Mouse (Mus musculus): ENCODE measurements at regions not wholly inside any gene's neighbourhood (a gene's known extent, or its start where the extent isn't known, plus 50 kb on each side); places are given as distances from the start of the nearest gene placed in this dataset.

DNA sequence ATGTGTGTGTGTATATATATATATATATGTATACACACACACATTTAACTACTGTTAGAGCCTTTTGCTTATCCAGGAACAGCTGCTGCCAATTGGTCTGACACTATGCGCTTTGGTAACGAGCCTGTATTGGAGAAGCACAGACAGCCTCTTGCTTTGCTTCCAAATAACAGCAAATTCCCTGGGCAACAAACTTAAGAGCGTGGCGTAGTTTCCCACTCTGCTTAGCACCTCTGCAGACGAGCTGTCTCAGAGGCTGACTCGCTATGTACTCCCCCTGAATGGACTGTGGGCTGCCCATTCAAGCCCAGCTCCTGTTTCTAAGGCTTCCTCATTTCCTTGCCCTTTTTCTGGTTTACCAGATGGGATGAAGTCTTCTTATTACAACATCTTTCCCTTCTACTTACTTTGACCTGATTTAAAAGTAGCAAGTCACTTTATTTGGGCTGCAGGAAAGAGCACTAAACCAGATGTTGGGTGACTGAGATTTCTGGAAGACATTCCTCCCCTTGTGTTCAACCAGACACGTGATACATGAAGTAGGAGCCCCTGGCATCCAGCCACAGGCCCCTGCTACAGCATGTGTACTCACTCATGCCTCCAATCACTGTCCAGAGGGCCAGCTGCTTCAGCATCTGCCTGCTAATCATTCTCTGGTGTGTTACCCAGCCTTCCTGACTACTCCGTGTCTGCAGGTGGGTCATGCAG, 111.3 kb upstream of the Gmds start:
- WGBS: 62% methylated on average over 8 of the region's 8 CpGs
- H3K4me2 ChIP-seq (replicated peaks; ENCODE audit: low read depth): no peak overlapping the region; the same call in 1 of the 2 replicates
- H3K36me3 ChIP-seq (ENCODE audit: control insufficient read depth, insufficient read depth): no peaks in the 10 kb centered on the region
- TF ChIP-seq CTCF (IDR thresholded peaks at IDR 0.05; ENCODE audit: low read depth): no peak
- H3K27me3 ChIP-seq (replicated peaks; ENCODE audit: control insufficient read depth, insufficient read depth, low read length): 0 out of 2 replicates have a peak, but pooled peaks cover 3% of the 10 kb centered on the region
- H3K4me1 ChIP-seq (replicated peaks; ENCODE audit: control insufficient read depth, insufficient read depth, low read length): no peaks in the 10 kb centered on the region
- no peak for ATAC-seq
- H3K9me3 ChIP-seq (ENCODE audit: control insufficient read depth): no peaks in the 10 kb centered on the region
- H3K27ac ChIP-seq (ENCODE audit: low read depth, low read length): no peak overlapping the region
- H3K4me3 ChIP-seq (ENCODE audit: low read depth, low read length): no peak overlapping the region
- H3K9ac ChIP-seq (ENCODE audit: low read depth, low read length): no peak overlapping the region

DNA sequence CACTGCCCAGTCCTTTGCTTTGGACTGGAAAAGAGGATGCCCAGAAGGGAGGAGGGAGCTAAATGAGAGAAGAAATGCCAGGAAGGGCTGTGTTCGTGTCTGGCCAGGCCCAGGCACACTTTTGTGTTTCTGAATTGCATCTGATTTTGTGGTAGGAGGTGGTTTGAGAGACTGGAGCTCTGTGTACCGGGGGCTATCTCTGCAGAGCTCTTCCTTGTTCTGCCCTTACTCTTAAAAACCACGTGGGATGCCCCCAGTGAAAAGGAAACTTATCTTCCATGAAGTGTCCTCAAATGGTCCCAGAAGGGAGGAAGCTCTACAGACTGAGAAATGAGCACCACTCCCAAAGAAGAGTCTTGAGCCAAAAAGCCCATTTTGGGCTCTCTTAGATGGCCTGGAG, 106.0 kb upstream of the Gmds start:
- no peak overlapping the region for H3K4me3 ChIP-seq (ENCODE audit: low read depth, low read length)
- WGBS: 57% methylated on average over 3 of the region's 3 CpGs

DNA sequence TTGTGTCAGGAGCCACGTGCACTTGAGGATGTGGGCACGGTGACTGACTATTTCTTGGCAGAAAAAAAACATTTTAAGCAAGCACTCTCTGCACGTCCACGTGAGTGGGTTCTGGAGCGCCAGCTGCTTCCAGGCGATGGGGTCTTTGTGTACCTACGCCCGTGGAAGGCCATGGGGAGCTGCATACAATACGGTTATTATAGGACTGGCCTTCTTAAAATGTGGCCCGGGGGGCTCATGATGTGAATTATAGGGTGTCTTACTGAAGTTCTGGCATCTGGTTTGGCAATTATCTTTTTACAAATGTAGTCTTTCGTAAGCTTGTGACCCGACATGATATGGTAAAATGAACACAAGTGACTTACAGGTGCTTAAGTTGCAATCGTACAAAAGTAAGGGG, 103.5 kb upstream of the Gmds start:
- WGBS: 92% methylated on average over 13 of the region's 13 CpGs

More for the DNA sequence above, 106.0 kb upstream of the Gmds start:
- no peak overlapping the region for H3K9ac ChIP-seq (ENCODE audit: low read depth, low read length)
- H3K9me3 ChIP-seq (ENCODE audit: control insufficient read depth): no peaks in the 10 kb centered on the region
- H3K27me3 ChIP-seq (replicated peaks; ENCODE audit: control insufficient read depth, insufficient read depth, low read length): 0 out of 2 replicates have a peak, but pooled peaks cover 3% of the 10 kb centered on the region
- H3K4me1 ChIP-seq (replicated peaks; ENCODE audit: control insufficient read depth, insufficient read depth, low read length): no peaks in the 10 kb centered on the region
- no peaks in the 10 kb centered on the region for H3K36me3 ChIP-seq (ENCODE audit: control insufficient read depth, insufficient read depth)
- no peak overlapping the region for H3K27ac ChIP-seq (ENCODE audit: low read depth, low read length)
- H3K4me2 ChIP-seq (replicated peaks; ENCODE audit: low read depth): no peak overlapping the region
- no peak for TF ChIP-seq CTCF (IDR thresholded peaks at IDR 0.05; ENCODE audit: low read depth)
- no peak for ATAC-seq

DNA sequence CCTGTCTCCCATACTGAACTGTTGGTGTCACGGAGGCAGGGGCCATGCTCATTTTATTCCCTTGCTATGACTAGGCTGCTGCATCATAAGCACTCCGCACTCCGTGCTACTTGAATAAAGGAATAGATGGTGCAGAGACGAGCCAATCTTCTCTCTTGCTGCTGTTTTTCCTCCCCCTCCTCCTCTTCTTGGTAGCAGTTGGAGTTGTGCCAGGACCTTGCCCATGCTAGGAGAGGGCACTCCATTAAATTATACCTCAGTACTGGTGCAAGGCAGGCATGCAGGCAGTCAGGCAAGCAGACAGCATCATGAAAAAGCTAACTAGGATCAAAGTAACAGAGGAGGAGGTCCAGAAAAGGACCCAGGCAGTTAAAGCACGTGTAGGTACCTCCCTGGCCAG, 96.6 kb upstream of the Gmds start:
- Histone ChIP-seq H3K27ac (ENCODE audit: low read depth, low read length) (no peak overlapping the region), H3K4me1 (replicated peaks; ENCODE audit: control insufficient read depth, insufficient read depth, low read length) (no peaks in the 10 kb centered on the region), H3K4me3 (ENCODE audit: low read depth, low read length) (no peak overlapping the region), H3K27me3 (replicated peaks; ENCODE audit: control insufficient read depth, insufficient read depth, low read length) (no peaks in the 10 kb centered on the region), H3K4me2 (replicated peaks; ENCODE audit: low read depth) (no peak overlapping the region), H3K36me3 (ENCODE audit: control insufficient read depth, insufficient read depth) (no peaks in the 10 kb centered on the region), H3K9ac (ENCODE audit: low read depth, low read length) (no peak overlapping the region), H3K9me3 (ENCODE audit: control insufficient read depth) (no peaks in the 10 kb centered on the region)
- ATAC-seq: no peak
- no peak for TF ChIP-seq CTCF (IDR thresholded peaks at IDR 0.05; ENCODE audit: low read depth)
- 78% methylated on average over 5 of the region's 5 CpGs for WGBS

More for the DNA sequence above, 103.5 kb upstream of the Gmds start:
- ATAC-seq: no peak
- H3K9ac ChIP-seq (ENCODE audit: low read depth, low read length): no peak overlapping the region
- no peaks in the 10 kb centered on the region for H3K9me3 ChIP-seq (ENCODE audit: control insufficient read depth)
- H3K4me3 ChIP-seq (ENCODE audit: low read depth, low read length): no peak overlapping the region
- H3K27ac ChIP-seq (ENCODE audit: low read depth, low read length): no peak overlapping the region
- H3K4me2 ChIP-seq (replicated peaks; ENCODE audit: low read depth): no peak overlapping the region
- TF ChIP-seq CTCF (IDR thresholded peaks at IDR 0.05; ENCODE audit: low read depth): no peak
- no peaks in the 10 kb centered on the region for H3K36me3 ChIP-seq (ENCODE audit: control insufficient read depth, insufficient read depth)
- H3K4me1 ChIP-seq (replicated peaks; ENCODE audit: control insufficient read depth, insufficient read depth, low read length): no peaks in the 10 kb centered on the region
- H3K27me3 ChIP-seq (replicated peaks; ENCODE audit: control insufficient read depth, insufficient read depth, low read length): no peaks in the 10 kb centered on the region

DNA sequence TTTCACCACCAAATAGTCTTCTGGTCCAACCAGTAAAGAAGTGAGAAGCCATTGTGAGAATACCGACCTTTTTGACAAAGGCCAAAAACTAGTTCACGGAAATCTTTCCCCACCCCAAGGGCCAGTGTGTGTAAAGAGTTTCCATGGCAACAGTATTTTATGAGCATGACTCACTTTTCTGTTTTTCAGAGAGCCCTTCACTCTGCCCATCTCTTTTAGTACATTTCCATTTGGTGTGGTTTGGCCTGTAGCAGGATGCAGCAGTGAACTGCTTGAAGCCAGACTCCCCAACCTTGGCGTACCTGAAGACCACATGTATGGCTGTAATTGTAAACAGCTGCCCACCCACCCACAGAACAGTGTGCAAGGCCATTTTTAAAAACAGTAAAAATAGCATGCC, 89.9 kb upstream of the Gmds start:
- Histone ChIP-seq H3K27me3 (replicated peaks; ENCODE audit: control insufficient read depth, insufficient read depth, low read length) (no peaks in the 10 kb centered on the region), H3K27ac (ENCODE audit: low read depth, low read length) (no peak overlapping the region), H3K36me3 (ENCODE audit: control insufficient read depth, insufficient read depth) (no peaks in the 10 kb centered on the region), H3K4me1 (replicated peaks; ENCODE audit: control insufficient read depth, insufficient read depth, low read length) (no peaks in the 10 kb centered on the region), H3K9me3 (ENCODE audit: control insufficient read depth) (no peaks in the 10 kb centered on the region), H3K4me3 (ENCODE audit: low read depth, low read length) (no peak overlapping the region), H3K9ac (ENCODE audit: low read depth, low read length) (no peak overlapping the region), H3K4me2 (replicated peaks; ENCODE audit: low read depth) (no peak overlapping the region)
- 51% methylated on average over 3 of the region's 3 CpGs for WGBS
- TF ChIP-seq CTCF (IDR thresholded peaks at IDR 0.05; ENCODE audit: low read depth): no peak
- ATAC-seq: no peak

DNA sequence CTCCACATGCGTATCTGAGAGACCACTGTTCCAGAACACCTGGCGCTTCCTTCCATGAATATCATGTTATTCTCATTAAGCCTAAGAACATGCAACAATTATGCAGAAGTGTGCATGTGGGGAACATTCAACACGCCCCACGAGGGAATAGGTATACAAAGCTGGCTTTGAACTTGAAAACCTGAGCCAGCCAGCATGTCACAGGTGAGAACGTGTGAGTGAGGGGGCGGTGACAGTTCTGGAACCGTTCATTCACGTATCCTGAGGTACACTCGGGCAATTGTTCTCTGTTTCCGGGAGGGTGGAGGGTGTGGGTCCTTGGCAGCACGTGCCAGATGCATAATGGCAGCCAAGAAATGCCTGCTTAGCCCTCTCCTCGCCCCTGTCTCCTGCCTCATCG, 88.4 kb upstream of the Gmds start:
- no peaks in the 10 kb centered on the region for H3K9me3 ChIP-seq (ENCODE audit: control insufficient read depth)
- H3K9ac ChIP-seq (ENCODE audit: low read depth, low read length): no peak overlapping the region
- no peak overlapping the region for H3K4me2 ChIP-seq (replicated peaks; ENCODE audit: low read depth)
- no peak for ATAC-seq
- no peaks in the 10 kb centered on the region for H3K4me1 ChIP-seq (replicated peaks; ENCODE audit: control insufficient read depth, insufficient read depth, low read length)
- no peak overlapping the region for H3K27ac ChIP-seq (ENCODE audit: low read depth, low read length)
- no peak for TF ChIP-seq CTCF (IDR thresholded peaks at IDR 0.05; ENCODE audit: low read depth)
- H3K4me3 ChIP-seq (ENCODE audit: low read depth, low read length): no peak overlapping the region
- H3K36me3 ChIP-seq (ENCODE audit: control insufficient read depth, insufficient read depth): no peaks in the 10 kb centered on the region
- H3K27me3 ChIP-seq (replicated peaks; ENCODE audit: control insufficient read depth, insufficient read depth, low read length): no peaks in the 10 kb centered on the region
- 87% methylated on average over 13 of the region's 13 CpGs for WGBS

Measured in intestine, postnatal 0 days (tissue).